Comparison of ENCODE assay signal across 21 mouse cellular contexts in the genomic region with DNA sequence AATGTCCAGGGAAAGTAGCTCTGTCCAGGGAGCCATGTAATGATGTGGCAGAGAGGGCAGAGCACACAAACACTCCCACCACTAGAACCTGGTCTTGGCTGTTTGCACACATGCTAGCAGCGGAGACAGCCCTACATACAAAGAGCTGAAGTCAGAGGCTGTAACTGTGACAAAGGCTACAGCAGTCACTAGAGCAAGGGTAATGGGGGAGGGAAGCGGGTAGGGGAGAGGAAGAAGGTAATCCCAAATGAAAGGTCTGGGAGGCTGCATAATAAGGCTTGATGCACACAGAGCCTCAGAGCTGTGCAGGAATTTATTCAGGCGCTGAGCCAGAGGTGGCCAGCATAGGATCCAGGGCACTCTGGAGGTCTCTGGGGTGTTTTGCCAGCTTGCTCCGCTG.
DNase-seq lines count a peak whose midpoint lies in the region; ATAC-seq lines count a peak whose summit lies in the region.
"Had no signal": no experiment of that assay in that cellular context is flagged by ENCODE, and none has a peak within 500 bp of the region (broad histone marks: within the 10 kb centered on the region; RNA-seq: fewer than 3 reads in every experiment).

No protein-coding gene starts in this region.

- H3K27ac ChIP-seq in hindbrain, embryonic 10.5 days: peak overlapping the region; percentile 30; the same call in 1 of the 2 replicates
- H3K27ac ChIP-seq in hindbrain, embryonic 16.5 days (ENCODE audit: low read depth, low read length): no peak overlapping the region
- no peak overlapping the region for H3K27ac ChIP-seq in forebrain, embryonic 12.5 days
- H3K27ac ChIP-seq in midbrain, embryonic 11.5 days (ENCODE audit: low read depth, low read length): peak overlapping the region; percentile 25; the same call in 1 of the 2 replicates
- H3K27ac ChIP-seq: neural tube, embryonic 15.5 days had no signal

- no peak overlapping the region for H3K4me3 ChIP-seq in hindbrain, embryonic 10.5 days
- no peak overlapping the region for H3K4me3 ChIP-seq in hindbrain, embryonic 16.5 days (ENCODE audit: low read length)
- H3K4me3 ChIP-seq in forebrain, embryonic 12.5 days (replicated peaks): no peak overlapping the region
- no peak overlapping the region for H3K4me3 ChIP-seq in midbrain, embryonic 11.5 days (ENCODE audit: low read depth, low read length)
- H3K4me3 ChIP-seq: myocyte; neural tube, embryonic 15.5 days had no signal

- peaks cover 20% of the 10 kb centered on the region for H3K4me1 ChIP-seq in hindbrain, embryonic 10.5 days (replicated peaks)
- H3K4me1 ChIP-seq in hindbrain, embryonic 16.5 days (ENCODE audit: control insufficient read depth, insufficient read depth, low read depth, low read length): no peaks in the 10 kb centered on the region; the same call in 1 of the 2 replicates
- peaks cover 23% of the 10 kb centered on the region for H3K4me1 ChIP-seq in forebrain, embryonic 12.5 days
- H3K4me1 ChIP-seq in midbrain, embryonic 11.5 days (ENCODE audit: control insufficient read depth, insufficient read depth, low read length): peaks cover 9% of the 10 kb centered on the region
- H3K4me1 ChIP-seq: neural tube, embryonic 15.5 days had no signal

- H3K27me3 ChIP-seq in hindbrain, embryonic 10.5 days (ENCODE audit: insufficient read depth, poor library complexity, severe bottlenecking): peaks cover 56% of the 10 kb centered on the region
- peaks cover 6% of the 10 kb centered on the region; the same call in 1 of the 2 replicates for H3K27me3 ChIP-seq in hindbrain, embryonic 16.5 days (replicated peaks; ENCODE audit: control insufficient read depth, insufficient read depth, low read length)
- H3K27me3 ChIP-seq in forebrain, embryonic 12.5 days: peaks cover 44% of the 10 kb centered on the region
- no peaks in the 10 kb centered on the region for H3K27me3 ChIP-seq in midbrain, embryonic 11.5 days (ENCODE audit: control insufficient read depth, insufficient read depth, low read length)

- DNase-seq in hindbrain, embryonic 10.5 days (ENCODE audit: low spot score): no peak
- peak; percentile 89 for DNase-seq in midbrain, embryonic 11.5 days (ENCODE audit: low spot score, missing footprints)
- peak; percentile 25 for DNase-seq in retina, embryonic 14.5 days (ENCODE audit: low spot score)
- DNase-seq in left cerebral cortex, adult 18-20 months (ENCODE audit: low spot score in 2 of 2): no peak
- DNase-seq in layer of hippocampus, adult 9-10 months (ENCODE audit: low spot score): no peak
- DNase-seq: B cell, adult 2 months; cerebellum, adult 2 months; cerebellum, postnatal 25 days; gastrocnemius, postnatal 10 days; kidney, adult 18-20 months; kidney, postnatal 4 days; lung, postnatal 4 days; right cerebral cortex, postnatal 14 days; thymus, postnatal 36 days had no signal

- H3K36me3 ChIP-seq in hindbrain, embryonic 10.5 days: no peaks in the 10 kb centered on the region
- H3K36me3 ChIP-seq in hindbrain, embryonic 16.5 days (ENCODE audit: control insufficient read depth, insufficient read depth, low read length): no peaks in the 10 kb centered on the region
- no peaks in the 10 kb centered on the region for H3K36me3 ChIP-seq in forebrain, embryonic 12.5 days (replicated peaks)
- no peaks in the 10 kb centered on the region for H3K36me3 ChIP-seq in midbrain, embryonic 11.5 days (ENCODE audit: control insufficient read depth, insufficient read depth, low read length)
- H3K36me3 ChIP-seq: G1E; neural tube, embryonic 15.5 days had no signal

- no peaks in the 10 kb centered on the region for H3K9me3 ChIP-seq in hindbrain, embryonic 10.5 days
- no peaks in the 10 kb centered on the region for H3K9me3 ChIP-seq in hindbrain, embryonic 16.5 days (ENCODE audit: control insufficient read depth, low read length)
- H3K9me3 ChIP-seq in forebrain, embryonic 12.5 days: no peaks in the 10 kb centered on the region
- H3K9me3 ChIP-seq in midbrain, embryonic 11.5 days (ENCODE audit: control insufficient read depth, low read length): no peaks in the 10 kb centered on the region
- H3K9me3 ChIP-seq: G1E; neural tube, embryonic 15.5 days had no signal

- H3K9ac ChIP-seq in hindbrain, embryonic 16.5 days (ENCODE audit: low read depth, low read length): no peak overlapping the region
- H3K9ac ChIP-seq in forebrain, embryonic 12.5 days: no peak overlapping the region
- H3K9ac ChIP-seq in midbrain, embryonic 11.5 days (ENCODE audit: low read length): peak overlapping the region; percentile 3; the same call in 1 of the 2 replicates
- H3K9ac ChIP-seq: neural tube, embryonic 15.5 days had no signal

- WGBS in hindbrain, embryonic 10.5 days: 57% methylated on average over 4 of the region's 4 CpGs
- WGBS in hindbrain, embryonic 16.5 days: 48% methylated on average over 4 of the region's 4 CpGs
- WGBS in forebrain, embryonic 12.5 days: 23% methylated on average over 4 of the region's 4 CpGs
- WGBS in midbrain, embryonic 11.5 days: 18% methylated on average over 4 of the region's 4 CpGs

- H3K4me2 ChIP-seq in hindbrain, embryonic 16.5 days (ENCODE audit: low read length): no peak overlapping the region
- no peak overlapping the region for H3K4me2 ChIP-seq in forebrain, embryonic 12.5 days
- H3K4me2 ChIP-seq in midbrain, embryonic 11.5 days: no peak overlapping the region
- H3K4me2 ChIP-seq: heart, embryonic 11.5 days; neural tube, embryonic 15.5 days had no signal

- no peak for ATAC-seq in hindbrain, embryonic 16.5 days
- ATAC-seq in forebrain, embryonic 12.5 days (ENCODE audit: low FRiP score): 0 out of 2 replicates have a peak, but pooled peaks have one; percentile 20
- peak; percentile 82 for ATAC-seq in midbrain, embryonic 11.5 days (ENCODE audit: low FRiP score)
- ATAC-seq: Patski had no signal

Comparison
In these comparisons a context has a peak if more than half of its experiments do, and no peak if none do; other contexts are left out.
1. H3K27ac ChIP-seq: peak in hindbrain, embryonic 10.5 days (single experiment) and midbrain, embryonic 11.5 days (single experiment); none in hindbrain, embryonic 16.5 days (single experiment) and forebrain, embryonic 12.5 days (single experiment).
2. DNase-seq: peak in midbrain, embryonic 11.5 days (single experiment) and retina, embryonic 14.5 days (single experiment); none in hindbrain, embryonic 10.5 days (single experiment), left cerebral cortex, adult 18-20 months (0 of 2) and layer of hippocampus, adult 9-10 months (single experiment).